Mouse (Mus musculus) embryonic fibroblast, embryonic 13.5 days (primary cell): Measurements from ENCODE around the gene Csnk2b.

Experiments used
- CTCF ChIP-seq: IDR thresholded peaks from 2 replicates; pipeline ENCODE4 v1.5.1; 2011; ENCODE audit warnings: mild to moderate bottlenecking, control low read depth, low read length, moderate library complexity, borderline replicate concordance; ENCODE audit not compliant: insufficient read depth
- POLR2A ChIP-seq: IDR thresholded peaks from 2 replicates; pipeline ENCODE4 v1.6.1; 2011; ENCODE audit warnings: low read depth, mild to moderate bottlenecking, control low read depth, low read length, moderate library complexity

DNA sequence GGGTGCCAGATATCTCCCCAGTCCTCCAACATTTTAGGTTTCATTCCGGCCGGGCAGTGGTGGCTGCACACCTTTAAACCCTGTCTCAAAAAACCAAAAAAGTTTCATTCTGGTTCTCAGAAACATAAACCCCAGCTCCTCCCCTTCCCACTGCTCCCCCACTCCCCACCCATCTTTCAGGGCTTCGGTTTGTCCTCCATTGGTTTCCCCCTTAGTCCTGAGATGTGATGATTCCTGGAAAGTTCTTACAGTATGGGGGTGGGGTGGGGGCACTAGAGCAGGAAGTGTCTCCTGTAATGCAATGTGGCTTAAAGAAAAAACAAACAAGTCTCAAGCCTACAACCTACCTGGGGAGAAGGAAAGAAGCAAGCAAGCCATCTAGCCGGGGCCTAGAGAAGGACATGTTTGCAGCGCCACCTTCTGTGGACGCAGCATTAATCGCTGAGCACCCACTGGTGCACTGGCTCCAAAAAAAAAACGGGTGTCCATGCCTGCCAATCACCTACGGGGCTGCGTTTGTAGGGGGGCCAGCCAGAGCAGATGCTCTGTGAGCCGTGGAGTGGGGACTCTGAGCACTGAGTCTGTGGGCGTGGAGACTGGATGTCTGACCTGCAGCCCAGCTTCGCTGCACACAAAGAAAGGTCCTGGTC, 16.0 kb downstream of the Csnk2b start:
- TF ChIP-seq CTCF, result peak; percentile 64; the same call in 1 of the 2 replicates
- no peak for TF ChIP-seq POLR2A
